Mouse (Mus musculus): Measurements from ENCODE around the gene Acta1. TPM values are rescaled to one million over a fixed set of nuclear protein-coding genes. Genes with fewer than 3 reads are reported as not detected.

Acta1 gene
- polyA plus RNA-seq (2014; fragmentation: Nextera tagmentation; extraction: Ambion mirVana): 2.5 and 6.7 TPM in 2 replicates

- WGBS: 26% methylated on average over 15 of the region's 15 CpGs
- no peak for ATAC-seq (replicated peaks; ENCODE audit: low FRiP score)
- no peak within 1 kb of the TSS for H3K27ac ChIP-seq (ENCODE audit: low read depth, low read length)
Measured at GRCm38 (mm10) chr8:123894502-123895097, at the start of gene Acta1. TSS of gene Acta1 (minus strand) at chr8:123894751.

GRCm38 (mm10) chr8:123929026-123929425 lies 34.5 kb upstream of the Acta1 start:
- DNase-seq (ENCODE audit: low spot score): no peak
- H3K4me3 ChIP-seq (ENCODE audit: low read depth, low read length): no peak overlapping the region
- no peak overlapping the region for H3K4me2 ChIP-seq
- no peak for ATAC-seq (replicated peaks; ENCODE audit: low FRiP score)
- WGBS: 89% methylated on average over 7 of the region's 7 CpGs
- H3K9me3 ChIP-seq (ENCODE audit: control insufficient read depth, low read length): no peaks in the 10 kb centered on the region
- H3K9ac ChIP-seq (ENCODE audit: low read depth, low read length): no peak overlapping the region
- no peak overlapping the region for H3K27ac ChIP-seq (ENCODE audit: low read depth, low read length)
- H3K27me3 ChIP-seq (replicated peaks; ENCODE audit: control insufficient read depth, insufficient read depth, low read length): no peaks in the 10 kb centered on the region
- H3K4me1 ChIP-seq (replicated peaks; ENCODE audit: control insufficient read depth, insufficient read depth, low read length): no peaks in the 10 kb centered on the region
- peaks cover 26% of the 10 kb centered on the region for H3K36me3 ChIP-seq (ENCODE audit: control insufficient read depth, insufficient read depth, low read length)

More at GRCm38 (mm10) chr8:123894502-123895097, at the start of gene Acta1:
- H3K4me1 ChIP-seq (replicated peaks; ENCODE audit: control insufficient read depth, insufficient read depth, low read length): no peaks in the 10 kb centered on the region
- no peak within 1 kb of the TSS for H3K4me3 ChIP-seq (ENCODE audit: low read depth, low read length)
- no peak for DNase-seq (ENCODE audit: low spot score)
- H3K36me3 ChIP-seq (ENCODE audit: control insufficient read depth, insufficient read depth, low read length): peaks cover 2% of the 10 kb centered on the region; the same call in 1 of the 2 replicates
- H3K27me3 ChIP-seq (replicated peaks; ENCODE audit: control insufficient read depth, insufficient read depth, low read length): peaks cover 64% of the 10 kb centered on the region
- H3K4me2 ChIP-seq: no peak within 1 kb of the TSS
- no peaks in the 10 kb centered on the region for H3K9me3 ChIP-seq (ENCODE audit: control insufficient read depth, low read length)
- H3K9ac ChIP-seq (ENCODE audit: low read depth, low read length): no peak within 1 kb of the TSS

DNA sequence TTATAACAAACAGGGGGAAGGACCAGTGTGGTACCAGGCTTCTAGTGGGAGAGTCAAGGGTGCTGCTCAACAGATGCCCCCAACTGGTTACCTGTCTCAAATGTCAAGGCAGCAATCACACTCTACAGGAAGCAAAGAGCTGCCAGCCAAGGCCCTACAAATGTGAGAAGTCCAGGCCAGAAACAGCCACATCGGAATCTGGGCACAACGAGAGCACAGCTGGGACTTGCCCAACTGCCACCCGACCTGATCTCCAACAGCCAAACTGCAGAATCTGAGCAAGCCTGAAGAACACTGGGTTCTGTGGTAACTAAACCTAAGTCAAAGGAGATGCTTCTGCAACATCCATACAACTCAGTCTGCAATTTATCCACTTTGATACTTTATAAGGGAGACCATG lies 31.1 kb upstream of the Acta1 start:
- peaks cover 37% of the 10 kb centered on the region for H3K36me3 ChIP-seq (ENCODE audit: control insufficient read depth, insufficient read depth, low read length)
- DNase-seq (ENCODE audit: low spot score): no peak
- H3K4me1 ChIP-seq (replicated peaks; ENCODE audit: control insufficient read depth, insufficient read depth, low read length): no peaks in the 10 kb centered on the region
- WGBS: 88% methylated on average over 3 of the region's 3 CpGs
- H3K4me3 ChIP-seq (ENCODE audit: low read depth, low read length): no peak overlapping the region
- ATAC-seq (replicated peaks; ENCODE audit: low FRiP score): no peak
- no peak overlapping the region for H3K4me2 ChIP-seq
- H3K9ac ChIP-seq (ENCODE audit: low read depth, low read length): no peak overlapping the region
- no peaks in the 10 kb centered on the region for H3K9me3 ChIP-seq (ENCODE audit: control insufficient read depth, low read length)
- no peak overlapping the region for H3K27ac ChIP-seq (ENCODE audit: low read depth, low read length)
- no peaks in the 10 kb centered on the region for H3K27me3 ChIP-seq (replicated peaks; ENCODE audit: control insufficient read depth, insufficient read depth, low read length)

- H3K9me3 ChIP-seq (ENCODE audit: control insufficient read depth, low read length): no peaks in the 10 kb centered on the region
- no peaks in the 10 kb centered on the region for H3K27me3 ChIP-seq (replicated peaks; ENCODE audit: control insufficient read depth, insufficient read depth, low read length)
- DNase-seq (ENCODE audit: low spot score): peak; percentile 62
- H3K27ac ChIP-seq (ENCODE audit: low read depth, low read length): no peak overlapping the region
- H3K9ac ChIP-seq (ENCODE audit: low read depth, low read length): no peak overlapping the region
- H3K36me3 ChIP-seq (ENCODE audit: control insufficient read depth, insufficient read depth, low read length): peaks cover 39% of the 10 kb centered on the region
- peak; percentile 76 for ATAC-seq (replicated peaks; ENCODE audit: low FRiP score)
- no peak overlapping the region for H3K4me3 ChIP-seq (ENCODE audit: low read depth, low read length)
- WGBS: 16% methylated on average over 2 of the region's 2 CpGs
- H3K4me1 ChIP-seq (replicated peaks; ENCODE audit: control insufficient read depth, insufficient read depth, low read length): no peaks in the 10 kb centered on the region
- H3K4me2 ChIP-seq: no peak overlapping the region
Measured at GRCm38 (mm10) chr8:123924719-123925118, 30.2 kb upstream of the Acta1 start.

DNA sequence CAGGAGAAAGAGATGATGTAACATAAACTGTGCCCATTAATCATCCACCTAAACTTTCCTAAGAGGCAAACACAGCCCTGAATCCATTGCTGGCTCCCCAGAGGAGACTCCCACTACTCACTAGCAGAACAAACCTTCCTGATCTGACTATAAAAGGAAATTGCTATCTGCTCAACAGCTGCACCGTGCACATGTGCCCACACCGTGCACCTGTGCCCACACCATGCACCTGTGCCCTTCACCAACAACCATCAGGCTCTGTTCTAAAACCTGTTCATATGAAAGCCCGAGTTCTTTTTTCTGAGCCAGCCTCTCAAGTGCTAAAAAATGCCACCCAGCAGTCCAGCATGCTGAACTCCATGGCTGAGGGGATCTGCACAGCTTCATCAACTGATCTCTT lies 20.1 kb upstream of the Acta1 start:
- Histone ChIP-seq H3K27me3 (replicated peaks; ENCODE audit: control insufficient read depth, insufficient read depth, low read length) (no peaks in the 10 kb centered on the region), H3K4me2 (no peak overlapping the region), H3K27ac (ENCODE audit: low read depth, low read length) (no peak overlapping the region), H3K36me3 (ENCODE audit: control insufficient read depth, insufficient read depth, low read length) (peaks cover 61% of the 10 kb centered on the region), H3K4me3 (ENCODE audit: low read depth, low read length) (no peak overlapping the region), H3K9ac (ENCODE audit: low read depth, low read length) (no peak overlapping the region), H3K9me3 (ENCODE audit: control insufficient read depth, low read length) (no peaks in the 10 kb centered on the region), H3K4me1 (replicated peaks; ENCODE audit: control insufficient read depth, insufficient read depth, low read length) (no peaks in the 10 kb centered on the region)
- ATAC-seq (replicated peaks; ENCODE audit: low FRiP score) (no peak), DNase-seq (ENCODE audit: low spot score) (no peak)
- 93% methylated on average over 3 of the region's 3 CpGs for WGBS

DNA sequence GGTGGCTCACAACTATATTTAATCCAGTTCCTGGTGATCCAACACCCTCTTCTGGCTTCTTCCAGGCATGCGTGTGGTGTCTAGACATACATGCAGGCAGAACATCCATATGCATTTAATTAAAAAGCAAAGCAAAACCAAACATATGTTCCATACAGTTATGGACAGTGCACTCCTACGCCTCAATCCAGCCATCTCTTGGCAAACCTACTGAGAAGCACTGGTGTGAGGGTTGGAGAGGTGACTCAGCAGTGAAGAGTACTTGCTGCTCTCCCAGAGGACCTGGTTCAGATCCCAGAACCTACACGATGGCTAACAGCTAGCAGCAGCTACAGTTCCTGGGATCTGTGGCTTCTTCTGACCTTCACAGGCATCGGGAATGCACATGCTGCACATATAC lies 17.7 kb upstream of the Acta1 start:
- H3K4me1 ChIP-seq (replicated peaks; ENCODE audit: control insufficient read depth, insufficient read depth, low read length): no peaks in the 10 kb centered on the region
- DNase-seq (ENCODE audit: low spot score) (no peak), ATAC-seq (replicated peaks; ENCODE audit: low FRiP score) (no peak)
- no peak overlapping the region for H3K9ac ChIP-seq (ENCODE audit: low read depth, low read length)
- 91% methylated on average over 4 of the region's 4 CpGs for WGBS
- no peak overlapping the region for H3K4me2 ChIP-seq
- no peaks in the 10 kb centered on the region for H3K9me3 ChIP-seq (ENCODE audit: control insufficient read depth, low read length)
- no peaks in the 10 kb centered on the region for H3K27me3 ChIP-seq (replicated peaks; ENCODE audit: control insufficient read depth, insufficient read depth, low read length)
- H3K36me3 ChIP-seq (ENCODE audit: control insufficient read depth, insufficient read depth, low read length): peaks cover 64% of the 10 kb centered on the region
- H3K4me3 ChIP-seq (ENCODE audit: low read depth, low read length): no peak overlapping the region
- H3K27ac ChIP-seq (ENCODE audit: low read depth, low read length): no peak overlapping the region

DNA sequence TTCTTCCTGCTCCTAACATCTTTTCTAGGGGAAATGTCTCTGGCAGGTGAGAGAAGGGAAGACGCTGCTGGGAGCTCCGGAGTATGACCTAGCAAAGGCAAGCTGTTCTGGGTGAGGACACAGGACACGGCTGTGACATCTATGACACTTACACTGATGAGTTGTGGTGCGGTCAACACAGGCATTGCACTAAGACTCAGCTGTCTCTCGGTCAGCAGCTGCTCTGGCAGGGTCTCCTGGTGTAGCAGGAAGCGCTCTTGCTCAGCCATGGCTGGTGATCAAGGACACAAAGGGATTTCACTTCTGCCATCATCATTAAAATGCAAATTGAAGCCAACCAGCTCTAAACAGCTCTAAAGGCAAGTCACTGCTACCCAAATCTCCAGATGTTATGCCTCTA lies 13.1 kb upstream of the Acta1 start:
- ATAC-seq (replicated peaks; ENCODE audit: low FRiP score): no peak

DNA sequence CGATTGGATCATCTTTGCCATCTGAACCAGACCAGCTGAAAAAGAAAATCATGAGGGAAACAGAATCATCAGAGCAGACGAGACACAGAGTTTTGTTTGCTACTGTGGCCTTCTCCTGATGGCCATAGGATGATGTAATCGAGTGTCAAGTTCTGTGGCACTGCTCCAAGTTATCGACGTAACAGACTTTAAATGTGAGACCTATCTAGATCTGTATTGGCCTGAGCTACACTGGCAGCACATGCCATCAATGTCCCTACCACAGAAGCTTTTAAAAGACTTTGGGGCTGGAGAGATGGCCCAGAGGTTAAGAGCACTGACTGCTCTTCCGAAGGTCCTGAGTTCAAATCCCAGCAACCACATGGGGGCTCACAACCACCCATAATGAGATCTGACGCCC lies 8.1 kb upstream of the Acta1 start:
- Histone ChIP-seq H3K9ac (ENCODE audit: low read depth, low read length) (no peak overlapping the region), H3K27ac (ENCODE audit: low read depth, low read length) (no peak overlapping the region), H3K4me1 (replicated peaks; ENCODE audit: control insufficient read depth, insufficient read depth, low read length) (no peaks in the 10 kb centered on the region), H3K27me3 (replicated peaks; ENCODE audit: control insufficient read depth, insufficient read depth, low read length) (no peaks in the 10 kb centered on the region), H3K36me3 (ENCODE audit: control insufficient read depth, insufficient read depth, low read length) (peaks cover 41% of the 10 kb centered on the region), H3K4me2 (no peak overlapping the region), H3K4me3 (ENCODE audit: low read depth, low read length) (no peak overlapping the region), H3K9me3 (ENCODE audit: control insufficient read depth, low read length) (no peaks in the 10 kb centered on the region)
- 89% methylated on average over 7 of the region's 7 CpGs for WGBS
- ATAC-seq (replicated peaks; ENCODE audit: low FRiP score) (no peak), DNase-seq (ENCODE audit: low spot score) (no peak)

More for the DNA sequence above, 13.1 kb upstream of the Acta1 start:
- Histone ChIP-seq H3K27me3 (replicated peaks; ENCODE audit: control insufficient read depth, insufficient read depth, low read length) (no peaks in the 10 kb centered on the region), H3K4me1 (replicated peaks; ENCODE audit: control insufficient read depth, insufficient read depth, low read length) (no peaks in the 10 kb centered on the region), H3K9ac (ENCODE audit: low read depth, low read length) (no peak overlapping the region), H3K4me3 (ENCODE audit: low read depth, low read length) (no peak overlapping the region), H3K36me3 (ENCODE audit: control insufficient read depth, insufficient read depth, low read length) (peaks cover 58% of the 10 kb centered on the region), H3K4me2 (no peak overlapping the region), H3K9me3 (ENCODE audit: control insufficient read depth, low read length) (no peaks in the 10 kb centered on the region), H3K27ac (ENCODE audit: low read depth, low read length) (no peak overlapping the region)
- no peak for DNase-seq (ENCODE audit: low spot score)
- 93% methylated on average over 6 of the region's 6 CpGs for WGBS

DNA sequence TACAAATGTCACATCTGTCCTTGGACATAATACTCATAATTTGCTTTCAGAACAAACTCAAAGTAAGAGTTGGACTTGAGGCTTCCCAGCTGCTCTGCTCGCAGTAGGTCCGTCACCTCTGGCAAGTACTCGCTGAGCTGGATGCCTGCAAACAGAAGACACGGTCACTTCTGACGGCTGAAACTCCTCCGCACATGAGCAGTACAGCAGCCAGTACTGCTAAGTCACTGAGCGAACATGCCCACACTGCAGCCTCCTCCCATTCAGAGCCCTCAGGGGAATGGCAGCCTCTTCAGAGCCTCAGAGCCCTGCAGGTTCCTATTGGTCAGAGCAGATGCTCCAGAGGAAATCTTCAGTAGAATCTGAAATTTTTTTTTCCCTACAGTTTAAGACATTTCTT lies 4.8 kb upstream of the Acta1 start:
- WGBS: 91% methylated on average over 7 of the region's 7 CpGs
- Histone ChIP-seq H3K4me2 (no peak overlapping the region), H3K36me3 (ENCODE audit: control insufficient read depth, insufficient read depth, low read length) (peaks cover 21% of the 10 kb centered on the region), H3K9ac (ENCODE audit: low read depth, low read length) (no peak overlapping the region), H3K27ac (ENCODE audit: low read depth, low read length) (no peak overlapping the region), H3K4me3 (ENCODE audit: low read depth, low read length) (no peak overlapping the region), H3K27me3 (replicated peaks; ENCODE audit: control insufficient read depth, insufficient read depth, low read length) (peaks cover 18% of the 10 kb centered on the region), H3K4me1 (replicated peaks; ENCODE audit: control insufficient read depth, insufficient read depth, low read length) (no peaks in the 10 kb centered on the region), H3K9me3 (ENCODE audit: control insufficient read depth, low read length) (no peaks in the 10 kb centered on the region)
- ATAC-seq (replicated peaks; ENCODE audit: low FRiP score): no peak
- DNase-seq (ENCODE audit: low spot score): no peak

Measured in liver, embryonic 11.5 days (tissue).